Mouse (Mus musculus) heart, adult 2 months (tissue): ENCODE data around the gene Mfsd11. TPM values are rescaled to one million over a fixed set of nuclear protein-coding genes. Genes with fewer than 3 reads are reported as not detected.
A peak's percentile ranks its signal among the peaks of the same experiment; 100 is the strongest.

Source experiments
- DNase-seq, 2 experiments: peaks; one replicate each; pipeline ENCODE4 v3.0.0; 2021
- H3K27ac ChIP-seq: fragments of 200-600 bp; 2 replicates; pipeline ENCODE4 v1.8.1; 2022
- H3K27me3 ChIP-seq: fragments of 200-500 bp; 2 replicates; pipeline ENCODE4 v1.6.1; 2012; ENCODE audit warnings: mild to moderate bottlenecking, low read length, inconsistent platforms, mixed read lengths; ENCODE audit not compliant: control insufficient read depth, insufficient read depth
- H3K36me3 ChIP-seq: fragments of 200-500 bp; 2 replicates; pipeline ENCODE4 v1.6.1; 2012; ENCODE audit warnings: low read length, inconsistent platforms; ENCODE audit not compliant: control insufficient read depth, insufficient read depth
- H3K4me1 ChIP-seq: fragments of 200-500 bp; 2 replicates; pipeline ENCODE4 v1.6.1; 2011; ENCODE audit warnings: low read length; ENCODE audit not compliant: control insufficient read depth, insufficient read depth
- H3K4me3 ChIP-seq: fragments of 200-600 bp; 2 replicates; pipeline ENCODE4 v1.8.1; 2022
- H3K79me2 ChIP-seq: fragments of 200-500 bp; replicated peaks from 2 replicates; pipeline ENCODE4 v1.6.1; 2012; ENCODE audit warnings: mild to moderate bottlenecking, inconsistent platforms, low read length, moderate library complexity, mixed read lengths; ENCODE audit not compliant: control insufficient read depth, insufficient read depth
- H3K9ac ChIP-seq: fragments of 200-500 bp; 2 replicates; pipeline ENCODE4 v1.6.1; 2012; ENCODE audit warnings: low read depth, mild to moderate bottlenecking, control low read depth, inconsistent platforms, low read length, mixed read lengths
- CTCF ChIP-seq: fragments of 200-600 bp; IDR thresholded peaks from 2 replicates; pipeline ENCODE4 v1.8.1; 2022; ENCODE audit warnings: antibody characterized with exemption, mild to moderate bottlenecking, moderate library complexity
- EP300 ChIP-seq: fragments of 200-500 bp; IDR thresholded peaks from 2 replicates; pipeline ENCODE4 v1.6.1; 2011; ENCODE audit warnings: low read depth, low read length, control low read depth; ENCODE audit not compliant: insufficient read depth
- POLR2A ChIP-seq: fragments of 200-500 bp; IDR thresholded peaks from 2 replicates; pipeline ENCODE4 v1.6.1; 2011; ENCODE audit warnings: mild to moderate bottlenecking, low read depth, low read length, control low read depth; ENCODE audit not compliant: insufficient read depth
- WGBS: fragments of 180-500 bp; shearing (Covaris S2); methylation state at CpG from one replicate; pipeline ENCODE4 v1.1.7; 2018; 5-methylcytosine and 5-hydroxymethylcytosine counted together
- intact Hi-C: fragments of 180-260 bp; cut with DNase I; formaldehyde crosslinking; loops from one replicate; pipeline ENCODE4 v1.15.1; 2025
- polyA plus RNA-seq: library from polyadenylated mRNA; depleted of rRNA; stranded (reverse); fragments of >200 nt; gene quantifications from 2 replicates; pipeline ENCODE4 v1.2.3, GENCODE M21; 2012; rRNA removed
- total RNA-seq, 2 experiments: library from RNA; stranded (reverse); gene quantifications; 2 replicates each; pipeline ENCODE4 v1.2.3; 2021

Gene Mfsd11
- total and polyA plus RNA-seq, 3 experiments = 23.8 to 33.5 (median 29.9) TPM

- Histone ChIP-seq H3K36me3 (no peaks in the 10 kb centered on the region), H3K79me2 (no peaks in the 10 kb centered on the region), H3K4me1 (no peaks in the 10 kb centered on the region), H3K27ac (no peak overlapping the region), H3K27me3 (peaks cover 11% of the 10 kb centered on the region), H3K4me3 (peak overlapping the region; percentile 5; the same call in 1 of the 2 replicates), H3K9ac (peak overlapping the region; percentile 56)
- TF ChIP-seq EP300 (no peak), POLR2A (no peak), CTCF (no peak)
- intact Hi-C loops = loop anchor here (2.0 to 5.0 kb wide), 2 partner anchors 99 to 258 kb away; no protein-coding TSS in a partner anchor
- 6% methylated on average over 58 of the region's 58 CpGs for WGBS
- no peak for DNase-seq
These were observed 67.2 kb downstream of the Mfsd11 start for GRCm38 (mm10) chr11:116919186-116920020.

DNA sequence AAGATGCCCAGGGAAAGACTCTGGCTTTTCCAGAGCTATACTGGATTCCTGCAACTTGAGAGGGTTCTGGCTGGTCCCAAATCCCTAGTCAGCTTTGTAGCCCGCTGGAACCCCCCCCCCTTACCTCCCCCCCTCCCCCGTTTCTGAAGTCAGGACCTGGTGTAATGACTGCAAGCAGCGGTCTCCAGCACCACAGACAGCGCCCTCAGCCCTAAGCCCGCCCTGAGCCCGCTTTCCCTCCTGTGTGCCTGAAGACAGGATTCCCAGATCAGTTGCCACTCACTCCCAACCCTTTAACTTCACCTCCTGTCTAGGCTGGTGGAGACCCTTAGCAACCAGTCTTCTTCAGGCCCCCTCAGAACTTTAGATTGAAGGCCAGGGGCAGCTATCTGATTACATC lies 68.5 kb downstream of the Mfsd11 start:
- TF ChIP-seq POLR2A = no peak
- no peak for TF ChIP-seq EP300
- TF ChIP-seq CTCF = no peak
- no peaks in the 10 kb centered on the region for H3K4me1 ChIP-seq
- H3K27me3 ChIP-seq = peaks cover 11% of the 10 kb centered on the region
- intact Hi-C loops = no loop called here
- no peaks in the 10 kb centered on the region for H3K79me2 ChIP-seq
- no peak overlapping the region for H3K4me3 ChIP-seq
- 11% methylated on average over 6 of the region's 6 CpGs for WGBS
- no peak overlapping the region for H3K27ac ChIP-seq
- no peak for DNase-seq
- H3K36me3 ChIP-seq = no peaks in the 10 kb centered on the region
- H3K9ac ChIP-seq = no peak overlapping the region

DNA sequence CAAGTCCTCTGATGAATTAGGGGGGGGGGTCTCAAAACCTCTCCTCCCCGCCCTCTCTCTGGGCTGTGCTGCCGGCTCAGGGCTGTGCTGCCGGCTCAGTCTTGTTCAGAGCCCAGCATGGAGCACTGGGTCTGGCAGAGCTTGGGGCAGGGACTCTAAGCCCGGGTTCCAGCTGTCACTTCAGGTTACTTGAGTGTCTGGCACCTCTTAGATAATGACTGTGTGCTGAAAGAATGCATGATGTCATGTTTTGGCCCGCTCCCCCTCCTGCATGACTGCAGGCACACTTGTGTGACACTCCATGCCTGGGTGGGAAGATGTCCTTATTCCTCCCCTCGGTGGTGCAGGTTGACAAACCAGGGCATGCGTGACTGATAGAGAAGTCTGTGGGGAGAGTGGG lies 69.8 kb downstream of the Mfsd11 start:
- WGBS = 18% methylated on average over 7 of the region's 7 CpGs

More for the DNA sequence above, 69.8 kb downstream of the Mfsd11 start:
- Histone ChIP-seq H3K27ac (no peak overlapping the region), H3K79me2 (no peaks in the 10 kb centered on the region), H3K4me3 (no peak overlapping the region), H3K27me3 (peaks cover 11% of the 10 kb centered on the region), H3K4me1 (no peaks in the 10 kb centered on the region), H3K9ac (no peak overlapping the region), H3K36me3 (no peaks in the 10 kb centered on the region)
- peak; percentile 29 to 58 for DNase-seq
- intact Hi-C loops = no loop called here
- 0 out of 2 replicates have a peak, but pooled peaks have one; percentile 66 for TF ChIP-seq EP300
- no peak for TF ChIP-seq CTCF
- no peak for TF ChIP-seq POLR2A

Other genes starting within 250 kb of the Mfsd11 start
- gene Rhbdf2, start 225.4 kb upstream of the Mfsd11 start, total RNA-seq = 10 to 100 TPM; 10.8 to 11.2 TPM
- 19.2 and 22.3 TPM in 2 replicates for gene Rhbdf2, start 225.4 kb upstream of the Mfsd11 start, polyA plus RNA-seq
- 1 to 10 TPM; 1.1 to 1.3 TPM for gene Prcd, start 198.9 kb upstream of the Mfsd11 start, total RNA-seq
- 0.76 and 1.1 TPM in 2 replicates for gene Prcd, start 198.9 kb upstream of the Mfsd11 start, polyA plus RNA-seq
- gene Cygb, start 198.1 kb upstream of the Mfsd11 start, total RNA-seq = 10 to 100 TPM; 42.5 to 50.3 TPM
- gene Cygb, start 198.1 kb upstream of the Mfsd11 start, polyA plus RNA-seq = 55.0 and 66.1 TPM in 2 replicates
- gene St6galnac1, start 76.9 kb upstream of the Mfsd11 start, total RNA-seq = not detected
- not detected in 2 replicates for gene St6galnac1, start 76.9 kb upstream of the Mfsd11 start, polyA plus RNA-seq
- gene Mxra7, start 24.4 kb upstream of the Mfsd11 start, total RNA-seq = 10 to 100 TPM; 15.1 to 19.4 TPM
- gene Mxra7, start 24.4 kb upstream of the Mfsd11 start, polyA plus RNA-seq = 10.4 and 15.6 TPM in 2 replicates
- 10 to 100 TPM; 38.3 to 40.5 TPM for gene Mettl23, start 9.2 kb upstream of the Mfsd11 start, total RNA-seq
- gene Mettl23, start 9.2 kb upstream of the Mfsd11 start, polyA plus RNA-seq = 34.3 and 59.4 TPM in 2 replicates
- 10 to 100 TPM; 34.1 to 37.4 TPM for gene Jmjd6, start 9.0 kb upstream of the Mfsd11 start, total RNA-seq
- gene Jmjd6, start 9.0 kb upstream of the Mfsd11 start, polyA plus RNA-seq = 14.6 and 20.9 TPM in 2 replicates
- gene Srsf2, start 654 bp downstream of the Mfsd11 start, total RNA-seq = 100 to 1,000 TPM in 1 of 2 experiments, 10 to 100 TPM in 1; 91.4 to 104 TPM
- gene Srsf2, start 654 bp downstream of the Mfsd11 start, polyA plus RNA-seq = 158 and 165 TPM in 2 replicates
- under 1 TPM; 0.10 to 0.11 TPM for gene Mgat5b, start 66.4 kb downstream of the Mfsd11 start, total RNA-seq
- gene Mgat5b, start 66.4 kb downstream of the Mfsd11 start, polyA plus RNA-seq = 0.82 and 1.0 TPM in 2 replicates